Mouse (Mus musculus) heart, adult 18-20 months (tissue): ENCODE data around the gene Bcr. TPM values are rescaled to one million over a fixed set of nuclear protein-coding genes. Genes with fewer than 3 reads are reported as not detected.

Experiments used
- DNase-seq, 2 experiments: peaks; one replicate each; pipeline ENCODE4 v3.0.0; 2021 to 2022; ENCODE audit warnings: mixed read lengths in 1 of 2
- total RNA-seq, 2 experiments: library from RNA; stranded (reverse); gene quantifications; 2 replicates each; pipeline ENCODE4 v1.2.3; 2021

The Bcr gene
- total RNA-seq, 2 experiments from 2014 or later = 8.7 to 10.7 TPM

- peak; percentile 83 to 88 for DNase-seq
These were observed 68.9 kb downstream of the Bcr start for GRCm38 (mm10) chr10:75129283-75129710.

GRCm38 (mm10) chr10:75130372-75131046 lies 70.1 kb downstream of the Bcr start:
- DNase-seq = no peak

- DNase-seq = peak; percentile 71 to 88
These were observed 71.2 kb downstream of the Bcr start for GRCm38 (mm10) chr10:75131625-75132024.

- DNase-seq = no peak
These were observed 74.6 kb downstream of the Bcr start for GRCm38 (mm10) chr10:75134861-75135517.

- DNase-seq = no peak
These were observed 75.2 kb downstream of the Bcr start for GRCm38 (mm10) chr10:75135518-75136162.

GRCm38 (mm10) chr10:75137148-75137547 lies 76.8 kb downstream of the Bcr start:
- DNase-seq = no peak

GRCm38 (mm10) chr10:75145221-75145620 lies 84.8 kb downstream of the Bcr start:
- no peak for DNase-seq

GRCm38 (mm10) chr10:75146001-75146400 lies 85.6 kb downstream of the Bcr start:
- peak in 1 of 2 experiments; percentile 59 for DNase-seq

- DNase-seq = no peak
These were observed 86.2 kb downstream of the Bcr start for GRCm38 (mm10) chr10:75146619-75147018.

GRCm38 (mm10) chr10:75148295-75148694 lies 87.9 kb downstream of the Bcr start:
- DNase-seq = peak; percentile 32 to 52

- no peak for DNase-seq
These were observed 90.0 kb downstream of the Bcr start for GRCm38 (mm10) chr10:75150361-75150760.

- DNase-seq = peak; percentile 88 to 92
These were observed 90.9 kb downstream of the Bcr start for GRCm38 (mm10) chr10:75151311-75151710.

- no peak for DNase-seq
These were observed 96.4 kb downstream of the Bcr start for GRCm38 (mm10) chr10:75156835-75157234.

- no peak for DNase-seq
These were observed 97.3 kb downstream of the Bcr start for GRCm38 (mm10) chr10:75157713-75158112.

GRCm38 (mm10) chr10:75158356-75158755 lies 98.0 kb downstream of the Bcr start:
- DNase-seq = no peak

- no peak for DNase-seq
These were observed 99.9 kb downstream of the Bcr start for GRCm38 (mm10) chr10:75160171-75160900.

- DNase-seq = peak in 1 of 2 experiments; percentile 32
These were observed 105.6 kb downstream of the Bcr start for GRCm38 (mm10) chr10:75165825-75166481.

GRCm38 (mm10) chr10:75166601-75167000 lies 106.2 kb downstream of the Bcr start:
- DNase-seq = no peak

- peak; percentile 61 to 80 for DNase-seq
These were observed 109.9 kb downstream of the Bcr start for GRCm38 (mm10) chr10:75170207-75170850.

- peak in 1 of 2 experiments; percentile 1 for DNase-seq
These were observed 112.7 kb downstream of the Bcr start for GRCm38 (mm10) chr10:75173056-75173455.

GRCm38 (mm10) chr10:75173712-75174111 lies 113.3 kb downstream of the Bcr start:
- DNase-seq = peak in 1 of 2 experiments; percentile 48
